Mouse (Mus musculus): Measurements from ENCODE around the gene Gm20388.

GRCm38 (mm10) chr8:122079093-122079492, 2168.5 kb downstream of the Gm20388 start:
- no peak for TF ChIP-seq POLR2A (IDR thresholded peaks at IDR 0.05; ENCODE audit: borderline replicate concordance, control insufficient read depth, low read depth, low read length)
- TF ChIP-seq CTCF (IDR thresholded peaks at IDR 0.05; ENCODE audit: control insufficient read depth, insufficient read depth, low read length), result no peak

Measured in bone marrow, adult 2 months (tissue).